Mouse (Mus musculus) adrenal gland, adult 2 months (tissue): Measurements from ENCODE around the gene Hnrnpk. TPM values are rescaled to one million over a fixed set of nuclear protein-coding genes. Genes with fewer than 3 reads are reported as not detected.
A peak's percentile ranks its signal among the peaks of the same experiment; 100 is the strongest.
"Not testable (repeated sequence)": the region's sequence is repeated elsewhere in the genome, so short reads cannot be mapped to it uniquely, and the experiment has no call there.

ENCODE experiments used
- DNase-seq: peaks from one replicate; pipeline ENCODE4 v3.0.0; 2021
- long read RNA-seq: library from polyadenylated mRNA; stranded (forward); transcript quantifications from one replicate; pipeline ENCODE4 v2.0.0, GENCODE M21; 2021
- polyA plus RNA-seq: library from polyadenylated mRNA; depleted of rRNA; stranded (reverse); fragments of >200 nt; gene quantifications from 2 replicates; pipeline ENCODE4 v1.2.3, GENCODE M21; 2012; rRNA removed
- total RNA-seq, 2 experiments: library from RNA; stranded (reverse); gene quantifications; 2 replicates each; pipeline ENCODE4 v1.2.3; 2021

Gene Hnrnpk
- total RNA-seq, result 1,000 to 10,000 TPM in 1 of 2 experiments, 100 to 1,000 TPM in 1; 778 to 1,173 TPM
- polyA plus RNA-seq, result 178 and 197 TPM in 2 replicates
- long read RNA-seq, partial matches to known transcripts, result 17 of 523 reads
- long read RNA-seq, other reads (novel, unspliced or antisense), result 505 of 523 reads

GRCm38 (mm10) chr13:58403243-58403642, at the start of gene Hnrnpk:
TSS of gene Hnrnpk (minus strand) at chr13:58403343.
- not testable (repeated sequence) for DNase-seq

- DNase-seq, result no peak
These were observed 49.1 kb upstream of the Hnrnpk start for GRCm38 (mm10) chr13:58452246-58452645.

GRCm38 (mm10) chr13:58450459-58451182, 47.5 kb upstream of the Hnrnpk start:
- DNase-seq, result peak; percentile 43

- no peak for DNase-seq
These were observed 43.4 kb upstream of the Hnrnpk start for GRCm38 (mm10) chr13:58446541-58446940.

GRCm38 (mm10) chr13:58443787-58444186, 40.6 kb upstream of the Hnrnpk start:
- peak; percentile 6 for DNase-seq

- no peak for DNase-seq
These were observed 40.2 kb upstream of the Hnrnpk start for GRCm38 (mm10) chr13:58443326-58443725.

GRCm38 (mm10) chr13:58439716-58440115, 36.6 kb upstream of the Hnrnpk start:
- DNase-seq, result no peak

GRCm38 (mm10) chr13:58423061-58423660, 20.0 kb upstream of the Hnrnpk start:
- peak; percentile 4 for DNase-seq

GRCm38 (mm10) chr13:58422242-58422641, 19.1 kb upstream of the Hnrnpk start:
- no peak for DNase-seq

GRCm38 (mm10) chr13:58421026-58421425, 17.9 kb upstream of the Hnrnpk start:
- no peak for DNase-seq

- no peak for DNase-seq
These were observed 16.1 kb upstream of the Hnrnpk start for GRCm38 (mm10) chr13:58419266-58419665.

GRCm38 (mm10) chr13:58418656-58419055, 15.5 kb upstream of the Hnrnpk start:
- DNase-seq, result no peak

- DNase-seq, result no peak
These were observed 12.7 kb upstream of the Hnrnpk start for GRCm38 (mm10) chr13:58415838-58416237.

GRCm38 (mm10) chr13:58415374-58415773, 12.2 kb upstream of the Hnrnpk start:
- DNase-seq, result peak; percentile 70

- DNase-seq, result no peak
These were observed 7.9 kb upstream of the Hnrnpk start for GRCm38 (mm10) chr13:58411073-58411472.

GRCm38 (mm10) chr13:58402744-58403110, 416 bp downstream of the Hnrnpk start:
- no peak for DNase-seq

- peak; percentile 99 for DNase-seq
These were observed 970 bp downstream of the Hnrnpk start, which contains the start of gene Rmi1 for GRCm38 (mm10) chr13:58402003-58402743. TSS of gene Rmi1 (plus strand) at chr13:58402248.

GRCm38 (mm10) chr13:58401135-58402002, 1.8 kb downstream of the Hnrnpk start:
- peak; percentile 87 for DNase-seq

- DNase-seq, result no peak
These were observed 2.6 kb downstream of the Hnrnpk start for GRCm38 (mm10) chr13:58400576-58400975.

GRCm38 (mm10) chr13:58397651-58398050, 5.5 kb downstream of the Hnrnpk start:
- peak; percentile 30 for DNase-seq

GRCm38 (mm10) chr13:58394392-58394791, 8.8 kb downstream of the Hnrnpk start:
- not testable (repeated sequence) for DNase-seq
